In the genomic region with DNA sequence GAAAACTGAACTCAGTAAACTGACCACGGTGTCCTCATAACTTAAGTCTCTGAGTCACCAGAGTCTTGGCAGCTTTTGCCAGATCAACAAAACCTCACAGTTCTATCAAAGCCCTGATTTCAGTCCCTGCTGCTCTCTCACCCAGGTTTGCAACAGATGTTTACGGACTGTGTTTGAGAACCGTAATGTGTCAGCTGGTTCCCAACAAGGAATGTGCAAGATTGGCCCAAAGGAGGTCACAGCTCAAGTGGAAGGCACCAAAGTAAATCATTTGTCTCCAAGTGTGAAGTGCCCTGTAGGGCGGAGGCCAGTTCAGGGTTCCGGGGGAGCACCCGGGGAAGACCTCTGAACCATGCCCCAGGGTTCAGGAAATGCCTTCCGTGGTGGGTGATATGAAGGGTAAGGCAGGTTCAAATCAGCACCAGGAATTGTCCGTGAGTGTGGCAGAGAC, we compare ENCODE assay signal across 7 mouse cellular contexts. TPM values are rescaled to one million over a fixed set of nuclear protein-coding genes. Genes with fewer than 3 reads are reported as not detected.
DNase-seq lines count a peak whose midpoint lies in the region; ATAC-seq lines count a peak whose summit lies in the region.

No protein-coding gene starts in this region.

- peaks cover 35% of the 10 kb centered on the region for H3K4me1 ChIP-seq in heart, embryonic 13.5 days
- peaks cover 21% of the 10 kb centered on the region for H3K4me1 ChIP-seq in stomach, embryonic 16.5 days (ENCODE audit: control insufficient read depth, insufficient read depth, low read length)

- H3K9me3 ChIP-seq in heart, embryonic 13.5 days, result no peaks in the 10 kb centered on the region
- H3K9me3 ChIP-seq in stomach, embryonic 16.5 days (replicated peaks; ENCODE audit: control insufficient read depth, low read length), result no peaks in the 10 kb centered on the region

- WGBS in heart, embryonic 13.5 days, result 61% methylated on average over 8 of the region's 8 CpGs
- WGBS in stomach, embryonic 16.5 days, result 34% methylated on average over 8 of the region's 8 CpGs

- H3K9ac ChIP-seq in heart, embryonic 13.5 days, result no peak overlapping the region
- no peak overlapping the region for H3K9ac ChIP-seq in stomach, embryonic 16.5 days (ENCODE audit: low read length)

- H3K27me3 ChIP-seq in heart, embryonic 13.5 days (replicated peaks), result no peaks in the 10 kb centered on the region
- no peaks in the 10 kb centered on the region for H3K27me3 ChIP-seq in stomach, embryonic 16.5 days (ENCODE audit: control insufficient read depth, insufficient read depth, low read length)

- H3K4me3 ChIP-seq in heart, embryonic 13.5 days, result no peak overlapping the region
- no peak overlapping the region for H3K4me3 ChIP-seq in stomach, embryonic 16.5 days (replicated peaks; ENCODE audit: low read length)

- intact Hi-C loops in left cerebral cortex, postnatal 4 days (cut with DNase I), result no loop called here

- no peak for ATAC-seq in heart, embryonic 13.5 days (ENCODE audit: extremely low read depth, insufficient number of reproducible peaks, low FRiP score, low TSS enrichment)
- no peak; the same call in 1 of the 2 replicates for ATAC-seq in stomach, embryonic 16.5 days (ENCODE audit: insufficient read depth, low FRiP score)

- DNase-seq in 416B (ENCODE audit: low read depth), result peak; percentile 26
- DNase-seq in adrenal gland, postnatal 14 days, result peak; percentile 57
- DNase-seq in kidney, postnatal 10 days, result peak; percentile 35
- DNase-seq in left cerebral cortex, postnatal 4 days, result no peak
- DNase-seq in right cerebral cortex, postnatal 36 days (ENCODE audit: low spot score in 2 of 2), result no peak

- H3K4me2 ChIP-seq in heart, embryonic 13.5 days, result no peak overlapping the region
- no peak overlapping the region; the same call in 1 of the 2 replicates for H3K4me2 ChIP-seq in stomach, embryonic 16.5 days (ENCODE audit: low read depth, low read length)

- no peaks in the 10 kb centered on the region for H3K36me3 ChIP-seq in heart, embryonic 13.5 days
- H3K36me3 ChIP-seq in stomach, embryonic 16.5 days (ENCODE audit: control insufficient read depth, insufficient read depth, low read length), result no peaks in the 10 kb centered on the region

- H3K27ac ChIP-seq in heart, embryonic 13.5 days (replicated peaks), result peak overlapping the region; percentile 54
- H3K27ac ChIP-seq in stomach, embryonic 16.5 days (ENCODE audit: low read length), result peak overlapping the region; percentile 85

RNA-seq across cellular contexts. Expression of a gene that starts 36.9 kb away (rescaled TPM):
- total RNA-seq in adrenal gland, postnatal 14 days (2021), result 17.0 and 19.5 TPM in 2 replicates
- polyA plus RNA-seq in heart, embryonic 13.5 days (2015; fragmentation: Nextera tagmentation; extraction: Ambion mirVana), result 3.6 and 3.7 TPM in 2 replicates
- 5.6 and 6.6 TPM in 2 replicates for polyA plus RNA-seq in stomach, embryonic 16.5 days (2015; fragmentation: Nextera tagmentation; extraction: Ambion mirVana)
- total RNA-seq in left cerebral cortex, postnatal 4 days (2021), result 1 to 10 TPM; 7.6 to 9.8 TPM

Comparison
In these comparisons a context has a peak if more than half of its experiments do, and no peak if none do; other contexts are left out.
1. DNase-seq: peak in 416B (single experiment), adrenal gland, postnatal 14 days (single experiment) and kidney, postnatal 10 days (single experiment); none in left cerebral cortex, postnatal 4 days (single experiment) and right cerebral cortex, postnatal 36 days (0 of 2).